Mouse (Mus musculus) kidney, adult 9 months (tissue): ENCODE measurements around the gene Fopnl.

Source experiments
- DNase-seq: peaks from one replicate; pipeline ENCODE4 v3.0.0; 2022

The Fopnl gene

GRCm38 (mm10) chr16:14306451-14306850 is 10.8 kb downstream of the Fopnl start:
- no peak for DNase-seq

GRCm38 (mm10) chr16:14304791-14305190 is 12.4 kb downstream of the Fopnl start:
- DNase-seq: no peak

- DNase-seq: no peak
These were observed 13.5 kb downstream of the Fopnl start for GRCm38 (mm10) chr16:14303676-14304075.

- no peak for DNase-seq
These were observed 14.1 kb downstream of the Fopnl start for GRCm38 (mm10) chr16:14303148-14303547.

GRCm38 (mm10) chr16:14298461-14298860 is 18.7 kb downstream of the Fopnl start:
- DNase-seq: no peak

- no peak for DNase-seq
These were observed 19.5 kb downstream of the Fopnl start for GRCm38 (mm10) chr16:14297746-14298145.

GRCm38 (mm10) chr16:14297137-14297536 is 20.1 kb downstream of the Fopnl start:
- DNase-seq: no peak

GRCm38 (mm10) chr16:14296544-14297124 is 20.6 kb downstream of the Fopnl start:
- DNase-seq: no peak

- DNase-seq: no peak
These were observed 21.9 kb downstream of the Fopnl start for GRCm38 (mm10) chr16:14295291-14295690.

GRCm38 (mm10) chr16:14292205-14293199 is 24.7 kb downstream of the Fopnl start:
- no peak for DNase-seq

GRCm38 (mm10) chr16:14291223-14291622 is 26.0 kb downstream of the Fopnl start, which contains the start of gene Myh11:
Myh11 (minus strand) TSS chr16:14291372.
- peak; percentile 59 for DNase-seq

- DNase-seq: no peak
These were observed 44.7 kb downstream of the Fopnl start for GRCm38 (mm10) chr16:14272374-14272965.

GRCm38 (mm10) chr16:14265203-14265920 is 51.8 kb downstream of the Fopnl start:
- DNase-seq: no peak

- DNase-seq: no peak
These were observed 52.7 kb downstream of the Fopnl start for GRCm38 (mm10) chr16:14264504-14264903.

- DNase-seq: no peak
These were observed 54.0 kb downstream of the Fopnl start for GRCm38 (mm10) chr16:14263241-14263640.

- no peak for DNase-seq
These were observed 54.8 kb downstream of the Fopnl start for GRCm38 (mm10) chr16:14262410-14262809.

GRCm38 (mm10) chr16:14258856-14259255 is 58.3 kb downstream of the Fopnl start:
- DNase-seq: peak; percentile 17

GRCm38 (mm10) chr16:14253586-14253985 is 63.6 kb downstream of the Fopnl start:
- no peak for DNase-seq

GRCm38 (mm10) chr16:14252877-14253276 is 64.3 kb downstream of the Fopnl start:
- DNase-seq: no peak

GRCm38 (mm10) chr16:14249913-14250312 is 67.3 kb downstream of the Fopnl start:
- no peak for DNase-seq
